Mouse (Mus musculus): ENCODE measurements around the gene P2ry14. TPM values are rescaled to one million over a fixed set of nuclear protein-coding genes. Genes with fewer than 3 reads are reported as not detected.
"Not testable (repeated sequence)": the region's sequence is repeated elsewhere in the genome, so short reads cannot be mapped to it uniquely, and the experiment has no call there.

The P2ry14 gene
- polyA plus RNA-seq, 1 experiment = 5.3 TPM

DNA sequence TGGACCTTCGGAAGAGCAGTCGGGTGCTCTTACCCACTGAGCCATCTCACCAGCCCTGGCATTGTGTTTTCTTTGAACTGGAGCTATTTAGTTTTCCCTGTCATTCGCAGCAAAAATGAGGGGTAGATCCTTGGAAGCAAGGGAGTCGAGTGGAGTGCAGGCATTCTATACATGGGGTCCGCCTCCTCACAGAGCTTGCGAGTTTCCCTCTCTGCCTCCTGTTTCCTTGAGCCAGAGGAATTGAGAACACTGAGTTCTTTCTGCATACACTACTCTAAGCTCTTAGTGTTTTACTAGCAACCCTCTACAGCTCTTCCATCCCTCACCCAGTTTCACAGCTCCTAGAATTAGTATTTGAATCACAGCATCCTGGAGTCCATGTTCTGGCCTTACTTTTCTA, 2.0 kb upstream of the P2ry14 start:
- DNase-seq = no peak
- H3K36me3 ChIP-seq (ENCODE audit: control insufficient read depth, insufficient read depth, low read length) = no peaks in the 10 kb centered on the region
- no peak overlapping the region for H3K4me3 ChIP-seq (ENCODE audit: control insufficient read depth, insufficient read depth, low read length)
- H3K27me3 ChIP-seq (ENCODE audit: control insufficient read depth, insufficient read depth, low read length) = no peaks in the 10 kb centered on the region
- TF ChIP-seq POLR2A (IDR thresholded peaks at IDR 0.05; ENCODE audit: control insufficient read depth, extremely low read depth, insufficient read depth, low read length, poor library complexity) = no peak
- TF ChIP-seq CTCF (IDR thresholded peaks at IDR 0.05; ENCODE audit: borderline replicate concordance, control insufficient read depth, extremely low read depth, insufficient read depth, low read length, poor library complexity) = no peak
- H3K4me1 ChIP-seq (replicated peaks; ENCODE audit: control insufficient read depth, insufficient read depth, low read length) = no peaks in the 10 kb centered on the region
- H3K27ac ChIP-seq (ENCODE audit: control insufficient read depth, insufficient read depth, low read length) = no peak overlapping the region
- 98% methylated on average over 6 of the region's 6 CpGs for WGBS

DNA sequence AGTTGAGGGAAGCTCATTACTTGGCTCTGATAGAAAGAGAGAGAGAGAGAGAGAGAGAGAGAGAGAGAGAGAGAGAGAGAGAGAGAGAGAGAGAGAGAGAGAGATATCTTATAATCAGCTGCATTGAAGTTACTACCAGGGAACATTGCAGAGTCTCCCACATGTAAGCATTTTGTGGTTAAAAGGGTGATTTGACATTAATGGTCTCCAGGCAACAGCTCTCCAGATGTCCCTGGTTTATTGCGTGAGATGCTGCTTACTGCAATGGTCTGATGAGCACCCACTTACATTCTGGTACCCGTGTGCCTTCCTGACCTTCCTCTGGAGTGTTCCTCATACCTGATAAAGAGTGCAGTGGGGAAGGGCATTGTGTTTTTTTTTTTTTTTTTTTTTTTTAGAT, 1.5 kb upstream of the P2ry14 start:
- Histone ChIP-seq H3K4me3 (ENCODE audit: control insufficient read depth, insufficient read depth, low read length) (no peak overlapping the region), H3K27ac (ENCODE audit: control insufficient read depth, insufficient read depth, low read length) (no peak overlapping the region), H3K4me1 (replicated peaks; ENCODE audit: control insufficient read depth, insufficient read depth, low read length) (no peaks in the 10 kb centered on the region), H3K27me3 (ENCODE audit: control insufficient read depth, insufficient read depth, low read length) (no peaks in the 10 kb centered on the region), H3K36me3 (ENCODE audit: control insufficient read depth, insufficient read depth, low read length) (no peaks in the 10 kb centered on the region)
- WGBS = 22% methylated on average over 2 of the region's 2 CpGs
- DNase-seq = no peak
- no peak for TF ChIP-seq CTCF (IDR thresholded peaks at IDR 0.05; ENCODE audit: borderline replicate concordance, control insufficient read depth, extremely low read depth, insufficient read depth, low read length, poor library complexity)
- TF ChIP-seq POLR2A (IDR thresholded peaks at IDR 0.05; ENCODE audit: control insufficient read depth, extremely low read depth, insufficient read depth, low read length, poor library complexity) = no peak

DNA sequence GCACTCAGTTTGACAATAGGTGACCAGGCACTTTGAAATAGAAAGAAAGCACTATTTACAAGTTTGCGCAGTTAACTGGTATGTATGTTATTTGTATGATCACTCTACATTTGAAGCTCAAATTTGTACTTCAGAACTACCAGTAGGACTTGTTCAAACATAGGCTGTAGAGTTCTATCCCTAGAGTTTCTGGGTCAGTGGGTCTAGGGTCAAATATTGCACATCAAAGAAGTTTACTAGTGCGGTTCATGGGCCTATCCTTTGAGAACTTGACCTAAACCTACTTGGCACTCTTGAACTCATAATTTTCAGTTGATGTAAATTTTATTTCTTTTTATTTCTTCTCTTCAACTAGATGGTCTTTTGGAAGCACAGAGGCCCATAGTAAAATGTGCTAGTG, 2.8 kb downstream of the P2ry14 start:
- no peak overlapping the region for H3K4me3 ChIP-seq (ENCODE audit: control insufficient read depth, insufficient read depth, low read length)
- H3K27ac ChIP-seq (ENCODE audit: control insufficient read depth, insufficient read depth, low read length) = no peak overlapping the region
- no peaks in the 10 kb centered on the region for H3K4me1 ChIP-seq (replicated peaks; ENCODE audit: control insufficient read depth, insufficient read depth, low read length)
- WGBS = over 99% methylated on average over 2 of the region's 2 CpGs
- TF ChIP-seq POLR2A (IDR thresholded peaks at IDR 0.05; ENCODE audit: control insufficient read depth, extremely low read depth, insufficient read depth, low read length, poor library complexity) = no peak
- no peak for TF ChIP-seq CTCF (IDR thresholded peaks at IDR 0.05; ENCODE audit: borderline replicate concordance, control insufficient read depth, extremely low read depth, insufficient read depth, low read length, poor library complexity)
- no peaks in the 10 kb centered on the region for H3K27me3 ChIP-seq (ENCODE audit: control insufficient read depth, insufficient read depth, low read length)
- no peaks in the 10 kb centered on the region for H3K36me3 ChIP-seq (ENCODE audit: control insufficient read depth, insufficient read depth, low read length)
- no peak for DNase-seq

DNA sequence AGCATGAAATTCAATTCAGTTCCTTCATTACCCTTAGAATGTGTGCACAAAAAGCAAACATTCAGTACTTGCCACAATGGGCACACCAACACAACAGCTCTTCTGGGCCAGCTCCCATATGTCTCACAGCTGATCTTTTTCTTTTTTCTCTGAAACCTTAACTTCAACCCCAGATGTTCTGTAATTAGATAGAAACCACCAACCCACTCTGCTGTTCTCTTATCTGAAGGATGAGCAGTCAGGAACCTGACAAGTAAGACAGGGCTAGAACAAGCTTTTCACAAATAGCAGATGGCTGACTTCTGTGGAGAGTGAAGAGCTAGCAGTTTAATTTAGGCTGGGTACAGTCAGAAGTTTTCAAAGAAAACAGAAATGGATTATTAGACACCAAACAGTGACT, 3.8 kb downstream of the P2ry14 start:
- DNase-seq = no peak
- TF ChIP-seq CTCF (IDR thresholded peaks at IDR 0.05; ENCODE audit: borderline replicate concordance, control insufficient read depth, extremely low read depth, insufficient read depth, low read length, poor library complexity) (no peak), POLR2A (IDR thresholded peaks at IDR 0.05; ENCODE audit: control insufficient read depth, extremely low read depth, insufficient read depth, low read length, poor library complexity) (no peak)
- Histone ChIP-seq H3K4me1 (replicated peaks; ENCODE audit: control insufficient read depth, insufficient read depth, low read length) (no peaks in the 10 kb centered on the region), H3K27ac (ENCODE audit: control insufficient read depth, insufficient read depth, low read length) (no peak overlapping the region), H3K36me3 (ENCODE audit: control insufficient read depth, insufficient read depth, low read length) (no peaks in the 10 kb centered on the region), H3K4me3 (ENCODE audit: control insufficient read depth, insufficient read depth, low read length) (no peak overlapping the region), H3K27me3 (ENCODE audit: control insufficient read depth, insufficient read depth, low read length) (no peaks in the 10 kb centered on the region)

DNA sequence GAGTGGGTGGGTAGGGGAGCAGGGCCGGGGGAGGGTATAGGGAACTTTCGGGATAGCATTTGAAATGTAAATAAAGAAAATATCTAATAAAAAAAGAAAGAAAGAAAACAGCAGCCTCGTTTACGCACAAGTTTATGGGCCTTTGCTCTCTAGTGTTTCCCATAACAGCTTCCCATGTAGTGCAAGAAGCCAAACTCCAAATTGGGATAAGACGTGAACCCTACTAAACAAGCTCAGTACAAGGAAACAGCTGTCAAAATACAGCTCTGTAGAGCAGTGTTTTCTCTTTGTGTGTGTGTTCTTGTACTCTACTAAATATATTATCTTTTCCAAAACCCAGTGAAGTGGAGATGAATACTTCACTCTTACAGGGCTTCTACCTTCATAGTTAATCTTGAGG, 8.2 kb downstream of the P2ry14 start:
- 97% methylated on average over 5 of the region's 5 CpGs for WGBS
- no peaks in the 10 kb centered on the region for H3K4me1 ChIP-seq (replicated peaks; ENCODE audit: control insufficient read depth, insufficient read depth, low read length)
- DNase-seq = no peak
- H3K4me3 ChIP-seq (ENCODE audit: control insufficient read depth, insufficient read depth, low read length) = no peak overlapping the region
- TF ChIP-seq CTCF (IDR thresholded peaks at IDR 0.05; ENCODE audit: borderline replicate concordance, control insufficient read depth, extremely low read depth, insufficient read depth, low read length, poor library complexity) (no peak), POLR2A (IDR thresholded peaks at IDR 0.05; ENCODE audit: control insufficient read depth, extremely low read depth, insufficient read depth, low read length, poor library complexity) (no peak)
- no peak overlapping the region for H3K27ac ChIP-seq (ENCODE audit: control insufficient read depth, insufficient read depth, low read length)
- H3K27me3 ChIP-seq (ENCODE audit: control insufficient read depth, insufficient read depth, low read length) = no peaks in the 10 kb centered on the region
- no peaks in the 10 kb centered on the region for H3K36me3 ChIP-seq (ENCODE audit: control insufficient read depth, insufficient read depth, low read length)

DNA sequence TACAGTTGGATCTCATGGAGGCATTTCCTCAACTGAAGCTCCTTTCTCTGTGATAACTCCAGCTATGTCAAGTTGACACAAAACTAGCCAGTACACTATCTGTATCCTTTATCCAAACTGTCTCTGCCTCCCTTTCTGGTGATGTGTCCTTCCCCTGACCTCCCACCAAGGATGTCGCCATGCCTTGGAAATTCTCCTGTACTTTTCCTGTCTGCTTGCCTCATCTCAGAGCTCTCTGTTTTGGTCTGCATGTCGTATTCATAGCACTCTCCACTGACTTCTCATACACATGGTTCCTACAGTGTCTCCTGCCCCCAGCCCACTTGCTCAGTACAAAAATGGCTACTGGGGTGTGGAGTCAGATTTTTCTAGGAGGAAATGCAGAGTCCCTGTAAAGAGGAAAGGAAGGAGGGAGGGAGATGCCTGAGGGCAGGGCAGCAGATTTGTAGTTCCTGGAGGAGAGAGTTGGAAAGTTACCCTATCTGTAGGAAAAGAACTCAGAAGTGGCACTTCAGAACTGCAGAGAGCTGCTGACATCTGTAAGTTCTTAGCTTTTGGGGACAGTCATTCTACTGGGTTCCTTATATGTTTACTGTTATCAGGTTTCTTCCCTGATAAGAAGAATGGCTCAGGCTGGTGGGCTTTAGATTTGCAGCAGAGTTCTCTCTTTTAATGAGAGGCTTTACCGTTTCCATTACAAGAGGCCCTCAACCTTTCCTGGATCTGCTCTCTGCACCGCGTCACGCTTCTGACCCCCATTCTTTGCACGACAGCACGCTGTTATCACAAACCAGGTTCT, 11.7 kb downstream of the P2ry14 start:
- H3K4me1 ChIP-seq (replicated peaks; ENCODE audit: control insufficient read depth, insufficient read depth, low read length) = no peaks in the 10 kb centered on the region
- no peak for TF ChIP-seq POLR2A (IDR thresholded peaks at IDR 0.05; ENCODE audit: control insufficient read depth, extremely low read depth, insufficient read depth, low read length, poor library complexity)
- TF ChIP-seq CTCF (IDR thresholded peaks at IDR 0.05; ENCODE audit: borderline replicate concordance, control insufficient read depth, extremely low read depth, insufficient read depth, low read length, poor library complexity) = no peak
- H3K36me3 ChIP-seq (ENCODE audit: control insufficient read depth, insufficient read depth, low read length) = no peaks in the 10 kb centered on the region
- H3K4me3 ChIP-seq (ENCODE audit: control insufficient read depth, insufficient read depth, low read length) = no peak overlapping the region
- H3K27ac ChIP-seq (ENCODE audit: control insufficient read depth, insufficient read depth, low read length) = no peak overlapping the region
- 94% methylated on average over 8 of the region's 8 CpGs for WGBS
- H3K27me3 ChIP-seq (ENCODE audit: control insufficient read depth, insufficient read depth, low read length) = no peaks in the 10 kb centered on the region
- DNase-seq = no peak

DNA sequence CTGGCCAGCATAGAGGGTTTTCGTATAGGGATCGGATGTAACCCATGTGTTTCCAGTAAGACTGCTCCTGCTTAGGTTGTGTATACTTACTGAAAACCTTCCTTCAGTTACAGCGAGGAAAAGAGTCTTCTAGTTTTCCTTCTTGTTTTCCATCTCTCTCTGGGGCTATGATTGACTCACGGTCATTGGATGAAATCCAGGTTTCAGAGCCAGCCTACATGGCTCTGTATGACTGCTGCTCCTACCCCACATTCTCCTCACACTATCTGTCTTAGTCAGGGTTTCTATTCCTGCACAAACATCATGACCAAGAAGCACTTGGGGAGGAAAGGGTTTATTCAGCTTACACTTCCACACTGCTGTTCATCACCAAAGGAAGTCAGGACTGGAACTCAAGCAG, 12.5 kb downstream of the P2ry14 start:
- H3K36me3 ChIP-seq (ENCODE audit: control insufficient read depth, insufficient read depth, low read length); DNase-seq; H3K27me3 ChIP-seq (ENCODE audit: control insufficient read depth, insufficient read depth, low read length); H3K4me1 ChIP-seq (replicated peaks; ENCODE audit: control insufficient read depth, insufficient read depth, low read length); H3K4me3 ChIP-seq (ENCODE audit: control insufficient read depth, insufficient read depth, low read length); H3K27ac ChIP-seq (ENCODE audit: control insufficient read depth, insufficient read depth, low read length): not testable (repeated sequence)
- WGBS = 97% methylated on average over 4 of the region's 4 CpGs
